Mouse (Mus musculus): Measurements from ENCODE around the gene Prkaa2.

DNA sequence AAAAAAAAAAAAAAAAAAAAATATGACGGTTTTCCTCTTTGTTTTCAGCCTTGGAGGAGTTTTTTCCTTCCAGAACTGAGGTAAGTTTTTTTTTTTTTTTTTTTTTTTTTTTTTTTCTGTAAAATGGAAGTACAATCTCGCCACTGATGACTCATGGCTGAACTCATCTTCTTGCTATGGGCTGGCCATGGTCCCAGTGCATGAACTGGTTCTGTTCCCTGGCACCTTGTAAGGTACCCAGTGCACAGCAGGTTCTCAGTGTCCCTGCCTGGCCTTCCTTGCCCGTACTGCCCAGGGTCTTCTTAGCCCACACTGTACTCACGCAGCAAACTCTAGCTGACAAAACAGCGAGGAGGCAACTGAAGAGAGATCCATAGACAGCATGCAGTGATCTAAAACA is 121.6 kb downstream of the Prkaa2 start:
- TF ChIP-seq MAFK (IDR thresholded peaks at IDR 0.05; ENCODE audit: borderline replicate concordance, low read depth, low read length) (no peak), EP300 (IDR thresholded peaks at IDR 0.05; ENCODE audit: low read depth in 1 of 2, low read length in 2 of 2) (peak in 1 of 2 experiments; percentile 24; a peak in 1 of 4 replicates), POLR2A (IDR thresholded peaks at IDR 0.05; ENCODE audit: control insufficient read depth in 1 of 2, insufficient read depth in 1 of 2, low read depth in 1 of 2, low read length in 2 of 2, poor library complexity in 1 of 2) (no peak)
